Mouse (Mus musculus): ENCODE measurements around the gene Gm20388. TPM values are rescaled to one million over a fixed set of nuclear protein-coding genes. Genes with fewer than 3 reads are reported as not detected.

Gene Gm20388
- polyA plus RNA-seq, 1 experiment from 2014 or later: not detected

GRCm38 (mm10) chr8:121419551-121419950 is 1508.9 kb downstream of the Gm20388 start:
- Histone ChIP-seq H3K4me3 (ENCODE audit: low read depth, low read length) (no peak overlapping the region), H3K9me3 (ENCODE audit: control insufficient read depth, low read length) (no peaks in the 10 kb centered on the region), H3K27ac (replicated peaks; ENCODE audit: low read depth, low read length) (no peak overlapping the region), H3K4me1 (ENCODE audit: control insufficient read depth, insufficient read depth, low read length) (peaks cover 6% of the 10 kb centered on the region), H3K9ac (ENCODE audit: low read length) (no peak overlapping the region), H3K27me3 (ENCODE audit: control insufficient read depth, insufficient read depth, low read length) (no peaks in the 10 kb centered on the region), H3K4me2 (ENCODE audit: low read depth, severe bottlenecking) (no peak overlapping the region), H3K36me3 (ENCODE audit: control insufficient read depth, insufficient read depth, low read length) (no peaks in the 10 kb centered on the region)
- 90% methylated on average over 2 of the region's 2 CpGs for WGBS
- DNase-seq (ENCODE audit: low spot score): no peak
- no peak for ATAC-seq (ENCODE audit: insufficient number of reproducible peaks, low FRiP score, low TSS enrichment, low read depth)

- H3K4me2 ChIP-seq (ENCODE audit: low read depth, severe bottlenecking): no peak overlapping the region
- no peaks in the 10 kb centered on the region for H3K9me3 ChIP-seq (ENCODE audit: control insufficient read depth, low read length)
- H3K36me3 ChIP-seq (ENCODE audit: control insufficient read depth, insufficient read depth, low read length): no peaks in the 10 kb centered on the region
- no peak overlapping the region for H3K27ac ChIP-seq (replicated peaks; ENCODE audit: low read depth, low read length)
- no peaks in the 10 kb centered on the region for H3K27me3 ChIP-seq (ENCODE audit: control insufficient read depth, insufficient read depth, low read length)
- peaks cover 6% of the 10 kb centered on the region for H3K4me1 ChIP-seq (ENCODE audit: control insufficient read depth, insufficient read depth, low read length)
- 90% methylated on average over 5 of the region's 5 CpGs for WGBS
- H3K4me3 ChIP-seq (ENCODE audit: low read depth, low read length): no peak overlapping the region
- no peak for ATAC-seq (ENCODE audit: insufficient number of reproducible peaks, low FRiP score, low TSS enrichment, low read depth)
- DNase-seq (ENCODE audit: low spot score): no peak
- H3K9ac ChIP-seq (ENCODE audit: low read length): no peak overlapping the region
These were observed 1510.4 kb downstream of the Gm20388 start for GRCm38 (mm10) chr8:121421009-121421408.

- H3K36me3 ChIP-seq (ENCODE audit: control insufficient read depth, insufficient read depth, low read length): no peaks in the 10 kb centered on the region
- H3K27me3 ChIP-seq (ENCODE audit: control insufficient read depth, insufficient read depth, low read length): no peaks in the 10 kb centered on the region
- no peaks in the 10 kb centered on the region for H3K9me3 ChIP-seq (ENCODE audit: control insufficient read depth, low read length)
- WGBS: 97% methylated on average over 10 of the region's 10 CpGs
- no peak overlapping the region for H3K27ac ChIP-seq (replicated peaks; ENCODE audit: low read depth, low read length)
- no peak overlapping the region for H3K4me3 ChIP-seq (ENCODE audit: low read depth, low read length)
- H3K4me1 ChIP-seq (ENCODE audit: control insufficient read depth, insufficient read depth, low read length): no peaks in the 10 kb centered on the region
- H3K4me2 ChIP-seq (ENCODE audit: low read depth, severe bottlenecking): no peak overlapping the region
- DNase-seq (ENCODE audit: low spot score): no peak
- no peak overlapping the region for H3K9ac ChIP-seq (ENCODE audit: low read length)
- ATAC-seq (ENCODE audit: insufficient number of reproducible peaks, low FRiP score, low TSS enrichment, low read depth): no peak
These were observed 1513.4 kb downstream of the Gm20388 start for GRCm38 (mm10) chr8:121424080-121424479.

GRCm38 (mm10) chr8:121424600-121424999 is 1514.0 kb downstream of the Gm20388 start:
- H3K9me3 ChIP-seq (ENCODE audit: control insufficient read depth, low read length): no peaks in the 10 kb centered on the region
- no peak overlapping the region for H3K9ac ChIP-seq (ENCODE audit: low read length)
- 88% methylated on average over 14 of the region's 14 CpGs for WGBS
- no peaks in the 10 kb centered on the region for H3K4me1 ChIP-seq (ENCODE audit: control insufficient read depth, insufficient read depth, low read length)
- H3K4me2 ChIP-seq (ENCODE audit: low read depth, severe bottlenecking): no peak overlapping the region
- H3K4me3 ChIP-seq (ENCODE audit: low read depth, low read length): no peak overlapping the region
- ATAC-seq (ENCODE audit: insufficient number of reproducible peaks, low FRiP score, low TSS enrichment, low read depth) (no peak), DNase-seq (ENCODE audit: low spot score) (no peak)
- no peaks in the 10 kb centered on the region for H3K36me3 ChIP-seq (ENCODE audit: control insufficient read depth, insufficient read depth, low read length)
- no peaks in the 10 kb centered on the region for H3K27me3 ChIP-seq (ENCODE audit: control insufficient read depth, insufficient read depth, low read length)
- no peak overlapping the region for H3K27ac ChIP-seq (replicated peaks; ENCODE audit: low read depth, low read length)

- Histone ChIP-seq H3K4me3 (ENCODE audit: low read depth, low read length) (no peak overlapping the region), H3K9ac (ENCODE audit: low read length) (no peak overlapping the region), H3K4me1 (ENCODE audit: control insufficient read depth, insufficient read depth, low read length) (peaks cover 14% of the 10 kb centered on the region), H3K27ac (replicated peaks; ENCODE audit: low read depth, low read length) (no peak overlapping the region), H3K4me2 (ENCODE audit: low read depth, severe bottlenecking) (no peak overlapping the region), H3K36me3 (ENCODE audit: control insufficient read depth, insufficient read depth, low read length) (no peaks in the 10 kb centered on the region), H3K27me3 (ENCODE audit: control insufficient read depth, insufficient read depth, low read length) (no peaks in the 10 kb centered on the region; the same call in 1 of the 2 replicates), H3K9me3 (ENCODE audit: control insufficient read depth, low read length) (no peaks in the 10 kb centered on the region)
- ATAC-seq (ENCODE audit: insufficient number of reproducible peaks, low FRiP score, low TSS enrichment, low read depth) (no peak), DNase-seq (ENCODE audit: low spot score) (no peak)
- WGBS: 92% methylated on average over 8 of the region's 8 CpGs
These were observed 1520.9 kb downstream of the Gm20388 start for GRCm38 (mm10) chr8:121431499-121431898.

- no peak for ATAC-seq (ENCODE audit: insufficient number of reproducible peaks, low FRiP score, low TSS enrichment, low read depth)
- no peaks in the 10 kb centered on the region; the same call in 1 of the 2 replicates for H3K27me3 ChIP-seq (ENCODE audit: control insufficient read depth, insufficient read depth, low read length)
- 16% methylated on average over 17 of the region's 17 CpGs for whole genome bisulfite sequencing
- H3K36me3 ChIP-seq (ENCODE audit: control insufficient read depth, insufficient read depth, low read length): no peaks in the 10 kb centered on the region
- DNase-seq (ENCODE audit: low spot score): peak; percentile 57
- peaks cover 14% of the 10 kb centered on the region for H3K4me1 ChIP-seq (ENCODE audit: control insufficient read depth, insufficient read depth, low read length)
- 0 out of 2 replicates have a peak overlapping the region, but pooled peaks have one; percentile 1 for H3K4me2 ChIP-seq (ENCODE audit: low read depth, severe bottlenecking)
- H3K4me3 ChIP-seq (ENCODE audit: low read depth, low read length): no peak overlapping the region
- H3K9me3 ChIP-seq (ENCODE audit: control insufficient read depth, low read length): no peaks in the 10 kb centered on the region
- H3K27ac ChIP-seq (replicated peaks; ENCODE audit: low read depth, low read length): no peak overlapping the region
- H3K9ac ChIP-seq (ENCODE audit: low read length): no peak overlapping the region
These were observed 1522.8 kb downstream of the Gm20388 start for GRCm38 (mm10) chr8:121433466-121433865.

- Histone ChIP-seq H3K4me3 (ENCODE audit: low read depth, low read length) (no peak overlapping the region), H3K27me3 (ENCODE audit: control insufficient read depth, insufficient read depth, low read length) (no peaks in the 10 kb centered on the region; the same call in 1 of the 2 replicates), H3K9ac (ENCODE audit: low read length) (no peak overlapping the region), H3K4me1 (ENCODE audit: control insufficient read depth, insufficient read depth, low read length) (peaks cover 25% of the 10 kb centered on the region), H3K9me3 (ENCODE audit: control insufficient read depth, low read length) (no peaks in the 10 kb centered on the region), H3K36me3 (ENCODE audit: control insufficient read depth, insufficient read depth, low read length) (no peaks in the 10 kb centered on the region), H3K4me2 (ENCODE audit: low read depth, severe bottlenecking) (no peak overlapping the region), H3K27ac (replicated peaks; ENCODE audit: low read depth, low read length) (no peak overlapping the region)
- no peak for ATAC-seq (ENCODE audit: insufficient number of reproducible peaks, low FRiP score, low TSS enrichment, low read depth)
- no peak for DNase-seq (ENCODE audit: low spot score)
- WGBS: 65% methylated on average over 5 of the region's 5 CpGs
These were observed 1526.0 kb downstream of the Gm20388 start for GRCm38 (mm10) chr8:121436656-121437055.

- H3K4me3 ChIP-seq (ENCODE audit: low read depth, low read length): no peak overlapping the region
- H3K36me3 ChIP-seq (ENCODE audit: control insufficient read depth, insufficient read depth, low read length): no peaks in the 10 kb centered on the region
- H3K4me1 ChIP-seq (ENCODE audit: control insufficient read depth, insufficient read depth, low read length): peaks cover 25% of the 10 kb centered on the region
- no peak for DNase-seq (ENCODE audit: low spot score)
- 77% methylated on average over 6 of the region's 6 CpGs for WGBS
- no peak overlapping the region for H3K27ac ChIP-seq (replicated peaks; ENCODE audit: low read depth, low read length)
- H3K9ac ChIP-seq (ENCODE audit: low read length): peak overlapping the region; percentile 23; the same call in 1 of the 2 replicates
- H3K9me3 ChIP-seq (ENCODE audit: control insufficient read depth, low read length): no peaks in the 10 kb centered on the region
- no peak for ATAC-seq (ENCODE audit: insufficient number of reproducible peaks, low FRiP score, low TSS enrichment, low read depth)
- H3K27me3 ChIP-seq (ENCODE audit: control insufficient read depth, insufficient read depth, low read length): no peaks in the 10 kb centered on the region; the same call in 1 of the 2 replicates
- H3K4me2 ChIP-seq (ENCODE audit: low read depth, severe bottlenecking): no peak overlapping the region
These were observed 1526.9 kb downstream of the Gm20388 start for GRCm38 (mm10) chr8:121437506-121437905.

GRCm38 (mm10) chr8:121438111-121438510 is 1527.5 kb downstream of the Gm20388 start:
- H3K36me3 ChIP-seq (ENCODE audit: control insufficient read depth, insufficient read depth, low read length): no peaks in the 10 kb centered on the region
- no peaks in the 10 kb centered on the region for H3K9me3 ChIP-seq (ENCODE audit: control insufficient read depth, low read length)
- H3K27me3 ChIP-seq (ENCODE audit: control insufficient read depth, insufficient read depth, low read length): no peaks in the 10 kb centered on the region; the same call in 1 of the 2 replicates
- H3K27ac ChIP-seq (replicated peaks; ENCODE audit: low read depth, low read length): no peak overlapping the region
- DNase-seq (ENCODE audit: low spot score) (no peak), ATAC-seq (ENCODE audit: insufficient number of reproducible peaks, low FRiP score, low TSS enrichment, low read depth) (no peak)
- 58% methylated on average over 6 of the region's 6 CpGs for WGBS
- H3K9ac ChIP-seq (ENCODE audit: low read length): no peak overlapping the region
- H3K4me1 ChIP-seq (ENCODE audit: control insufficient read depth, insufficient read depth, low read length): peaks cover 22% of the 10 kb centered on the region
- no peak overlapping the region for H3K4me3 ChIP-seq (ENCODE audit: low read depth, low read length)
- no peak overlapping the region for H3K4me2 ChIP-seq (ENCODE audit: low read depth, severe bottlenecking)
